Mouse (Mus musculus) regulatory T cell (primary cell): ENCODE measurements around the gene Mrps26.
"Not testable (repeated sequence)": the region's sequence is repeated elsewhere in the genome, so short reads cannot be mapped to it uniquely, and the experiment has no call there.

Source experiments
- in situ Hi-C: fragments of 300-600 bp; cut with MboI, MseI; formaldehyde crosslinking; loops from one replicate; pipeline ENCODE4 v1.15.1; 2025; ENCODE audit warnings: high pct_unique_total_duplicates

The Mrps26 gene

GRCm38 (mm10) chr2:130563212-130564055, at the start of gene Mrps26:
Mrps26 (plus strand) TSS chr2:130563742.
- in situ Hi-C loops, result loop anchor here (5.0 kb wide), 1 partner anchor 116 kb away; no protein-coding TSS in a partner anchor

- in situ Hi-C loops, result no loop called here
These were observed 49.6 kb upstream of the Mrps26 start for GRCm38 (mm10) chr2:130513907-130514306.

- in situ Hi-C loops, result no loop called here
These were observed 47.8 kb upstream of the Mrps26 start for GRCm38 (mm10) chr2:130515791-130516190.

- in situ Hi-C loops, result no loop called here
These were observed 41.6 kb upstream of the Mrps26 start for GRCm38 (mm10) chr2:130521927-130522326.

- in situ Hi-C loops, result not testable (repeated sequence)
These were observed 38.1 kb upstream of the Mrps26 start for GRCm38 (mm10) chr2:130525480-130525879.

- in situ Hi-C loops, result no loop called here
These were observed 35.1 kb upstream of the Mrps26 start for GRCm38 (mm10) chr2:130528457-130528856.

GRCm38 (mm10) chr2:130529290-130529689, 34.3 kb upstream of the Mrps26 start:
- in situ Hi-C loops, result no loop called here

GRCm38 (mm10) chr2:130529925-130530324, 33.6 kb upstream of the Mrps26 start:
- in situ Hi-C loops, result no loop called here

- in situ Hi-C loops, result no loop called here
These were observed 31.3 kb upstream of the Mrps26 start for GRCm38 (mm10) chr2:130532201-130532600.

- in situ Hi-C loops, result no loop called here
These were observed 28.5 kb upstream of the Mrps26 start for GRCm38 (mm10) chr2:130535017-130535416.

- in situ Hi-C loops, result no loop called here
These were observed 26.7 kb upstream of the Mrps26 start for GRCm38 (mm10) chr2:130536890-130537289.

GRCm38 (mm10) chr2:130538876-130539546, 24.5 kb upstream of the Mrps26 start:
- in situ Hi-C loops, result no loop called here

GRCm38 (mm10) chr2:130540266-130540665, 23.3 kb upstream of the Mrps26 start:
- in situ Hi-C loops, result no loop called here

GRCm38 (mm10) chr2:130546957-130547356, 16.6 kb upstream of the Mrps26 start:
- in situ Hi-C loops, result no loop called here

- in situ Hi-C loops, result no loop called here
These were observed 8.7 kb upstream of the Mrps26 start for GRCm38 (mm10) chr2:130554841-130555240.

- in situ Hi-C loops, result no loop called here
These were observed 7.2 kb upstream of the Mrps26 start for GRCm38 (mm10) chr2:130556292-130556691.

- in situ Hi-C loops, result no loop called here
These were observed 6.1 kb upstream of the Mrps26 start for GRCm38 (mm10) chr2:130557462-130557861.

- in situ Hi-C loops, result no loop called here
These were observed 5.5 kb upstream of the Mrps26 start for GRCm38 (mm10) chr2:130558015-130558414.

GRCm38 (mm10) chr2:130564063-130564462, 521 bp downstream of the Mrps26 start:
- in situ Hi-C loops, result loop anchor here (5.0 kb wide), 1 partner anchor 117 kb away; no protein-coding TSS in a partner anchor

GRCm38 (mm10) chr2:130564983-130565382, 1.4 kb downstream of the Mrps26 start:
- in situ Hi-C loops, result loop anchor here (5.0 kb wide), 2 partner anchors 118 to 263 kb away; no protein-coding TSS in a partner anchor

- in situ Hi-C loops, result loop anchor here (5.0 kb wide), 1 partner anchor 267 kb away; no protein-coding TSS in a partner anchor
These were observed 5.4 kb downstream of the Mrps26 start for GRCm38 (mm10) chr2:130568921-130569320.

- in situ Hi-C loops, result loop anchor here (5.0 to 10.0 kb wide), 2 partner anchors 268 to 285 kb away; partner anchors contain the start of gene Idh3b
These were observed 6.4 kb downstream of the Mrps26 start for GRCm38 (mm10) chr2:130569926-130570325.
